Mouse (Mus musculus) embryonic fibroblast, embryonic 13.5 days (primary cell): Measurements from ENCODE around the gene Myg1. TPM values are rescaled to one million over a fixed set of nuclear protein-coding genes. Genes with fewer than 3 reads are reported as not detected.
"Not testable (repeated sequence)": the region's sequence is repeated elsewhere in the genome, so short reads cannot be mapped to it uniquely, and the experiment has no call there.

Experiments used
- H3K27ac ChIP-seq: 2 replicates; pipeline ENCODE4 v1.5.1; 2012; ENCODE audit warnings: low read length, control low read depth, inconsistent platforms; ENCODE audit not compliant: insufficient read depth
- H3K4me1 ChIP-seq: 2 replicates; pipeline ENCODE4 v1.6.1; 2011; ENCODE audit warnings: low read length; ENCODE audit not compliant: control insufficient read depth, insufficient read depth
- H3K4me3 ChIP-seq: 2 replicates; pipeline ENCODE4 v1.5.1; 2011; ENCODE audit warnings: mild to moderate bottlenecking, control low read depth, low read length; ENCODE audit not compliant: insufficient read depth
- CTCF ChIP-seq: IDR thresholded peaks from 2 replicates; pipeline ENCODE4 v1.5.1; 2011; ENCODE audit warnings: mild to moderate bottlenecking, control low read depth, low read length, moderate library complexity, borderline replicate concordance; ENCODE audit not compliant: insufficient read depth
- POLR2A ChIP-seq: IDR thresholded peaks from 2 replicates; pipeline ENCODE4 v1.6.1; 2011; ENCODE audit warnings: low read depth, mild to moderate bottlenecking, control low read depth, low read length, moderate library complexity
- polyA plus RNA-seq: library from polyadenylated mRNA; stranded (reverse); fragments of >200 nt; gene quantifications from 2 replicates; pipeline ENCODE4 v1.2.4, GENCODE M21; 2011; ENCODE audit warnings: low read depth; ENCODE audit not compliant: missing spikeins, insufficient read length

Myg1 gene
- polyA plus RNA-seq, 1 experiment: 42.8 TPM

DNA sequence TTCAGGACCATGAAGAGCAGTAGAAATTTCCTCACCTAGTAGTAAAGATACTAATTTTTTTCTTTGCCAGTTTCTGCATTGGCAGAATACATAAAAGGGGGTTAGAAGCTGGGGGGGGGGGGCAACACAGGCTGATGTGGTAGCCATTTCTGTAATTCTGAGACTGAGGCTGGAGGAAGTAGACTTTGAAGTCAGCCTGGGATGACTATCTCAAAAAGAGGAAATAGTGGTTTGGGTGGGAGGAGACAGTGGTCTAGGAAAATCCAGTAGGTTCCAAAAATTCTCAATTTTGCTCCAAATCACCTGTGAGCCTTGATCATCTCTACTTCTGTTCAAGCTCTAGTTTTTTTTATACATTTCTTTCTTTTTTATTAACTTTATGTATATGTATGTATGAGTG lies 20.0 kb upstream of the Myg1 start:
- H3K27ac ChIP-seq: no peak overlapping the region
- H3K4me3 ChIP-seq: no peak overlapping the region
- no peaks in the 10 kb centered on the region for H3K4me1 ChIP-seq
- TF ChIP-seq CTCF: no peak
- no peak for TF ChIP-seq POLR2A

DNA sequence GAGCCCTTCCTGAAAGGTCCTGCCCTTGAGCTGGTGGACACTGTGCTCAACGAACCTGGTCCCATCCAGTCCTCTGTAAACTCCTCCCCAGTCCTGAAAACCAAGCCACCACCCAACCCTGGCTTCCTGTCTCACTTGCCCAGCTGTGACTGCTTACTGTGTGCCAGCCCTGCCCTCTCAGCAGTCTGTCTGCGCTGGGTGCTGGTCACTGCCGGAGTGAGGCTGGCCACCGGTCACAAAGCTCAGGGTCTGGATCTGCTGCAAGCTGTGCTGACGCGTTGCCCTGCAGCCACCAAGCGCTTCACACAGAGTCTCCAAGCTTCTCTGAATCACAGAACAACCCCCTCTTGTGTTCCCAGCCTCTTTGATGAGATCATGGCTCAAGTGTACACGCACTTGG lies 16.2 kb upstream of the Myg1 start:
- TF ChIP-seq CTCF: no peak
- TF ChIP-seq POLR2A: no peak
- Histone ChIP-seq H3K4me3 (no peak overlapping the region), H3K27ac (no peak overlapping the region), H3K4me1 (no peaks in the 10 kb centered on the region)

DNA sequence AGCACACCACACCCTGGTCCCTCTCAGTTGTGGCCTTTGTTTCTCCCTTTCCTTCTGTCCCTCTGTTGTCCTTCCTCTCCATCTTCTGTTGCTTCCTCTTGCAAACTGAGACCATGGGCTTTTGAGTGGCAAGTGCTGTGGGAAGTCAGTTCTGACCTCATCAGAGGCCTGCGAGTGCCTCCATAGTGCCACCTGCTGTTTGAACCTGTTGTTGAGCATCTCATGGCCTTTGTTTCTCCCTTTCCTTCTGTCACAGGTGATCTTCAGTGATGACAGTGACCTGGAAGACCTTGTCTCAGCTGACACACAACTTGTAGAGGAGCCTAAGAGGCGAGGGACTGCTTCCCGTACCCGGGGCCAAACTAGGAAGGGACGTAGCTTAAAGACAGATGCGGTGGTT lies 15.2 kb upstream of the Myg1 start:
- no peak overlapping the region for H3K27ac ChIP-seq
- TF ChIP-seq POLR2A: no peak
- TF ChIP-seq CTCF: peak; percentile 74; the same call in 1 of the 2 replicates
- H3K4me1 ChIP-seq: no peaks in the 10 kb centered on the region
- no peak overlapping the region for H3K4me3 ChIP-seq

GRCm38 (mm10) chr15:102324654-102325473 lies 6.6 kb upstream of the Myg1 start:
- no peaks in the 10 kb centered on the region for H3K4me1 ChIP-seq
- no peak overlapping the region for H3K4me3 ChIP-seq
- no peak for TF ChIP-seq CTCF
- no peak for TF ChIP-seq POLR2A

GRCm38 (mm10) chr15:102326022-102326576 lies 5.4 kb upstream of the Myg1 start, which contains the start of gene Pfdn5:
TSS of gene Pfdn5 (plus strand) at chr15:102326116.
- Histone ChIP-seq H3K4me3 (peak within 1 kb of the TSS; percentile 86), H3K4me1 (no peaks in the 10 kb centered on the region), H3K27ac (peak within 1 kb of the TSS; percentile 73; the same call in 1 of the 2 replicates)
- TF ChIP-seq CTCF: no peak
- peak; percentile 70 for TF ChIP-seq POLR2A

More at GRCm38 (mm10) chr15:102324654-102325473, 6.6 kb upstream of the Myg1 start:
- H3K27ac ChIP-seq: no peak overlapping the region; the same call in 1 of the 2 replicates

DNA sequence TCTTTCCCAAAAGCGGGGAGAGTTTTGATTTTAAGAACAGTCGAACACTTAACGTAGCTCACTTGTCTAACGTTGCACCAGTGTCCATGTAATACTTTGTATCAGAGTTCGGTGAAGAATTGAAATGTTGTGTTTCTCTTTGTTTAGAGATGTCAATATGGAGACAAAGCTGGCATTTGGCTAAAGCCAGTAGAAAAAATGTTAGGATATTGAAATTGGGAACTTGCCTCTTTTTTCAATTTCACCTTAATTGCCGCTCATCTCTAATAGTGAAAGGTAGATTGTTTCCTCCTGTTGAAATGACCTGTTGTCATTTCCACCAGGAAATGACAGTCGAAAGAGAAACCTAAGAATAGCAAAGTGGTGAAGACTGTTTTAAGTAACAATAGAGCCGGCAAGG lies 4.6 kb upstream of the Myg1 start:
- H3K4me1 ChIP-seq: no peaks in the 10 kb centered on the region
- TF ChIP-seq POLR2A (no peak), CTCF (no peak)
- H3K27ac ChIP-seq: no peak overlapping the region
- H3K4me3 ChIP-seq: peak overlapping the region; percentile 86

GRCm38 (mm10) chr15:102335254-102335653 lies 3.7 kb downstream of the Myg1 start:
- Histone ChIP-seq H3K4me1 (0 out of 2 replicates have a peak, but pooled peaks cover 5% of the 10 kb centered on the region), H3K4me3 (no peak overlapping the region), H3K27ac (no peak overlapping the region)
- TF ChIP-seq POLR2A (no peak), CTCF (no peak)

- H3K4me1 ChIP-seq, H3K27ac ChIP-seq, H3K4me3 ChIP-seq: not testable (repeated sequence)
These were observed 4.4 kb downstream of the Myg1 start for GRCm38 (mm10) chr15:102335925-102336324.

DNA sequence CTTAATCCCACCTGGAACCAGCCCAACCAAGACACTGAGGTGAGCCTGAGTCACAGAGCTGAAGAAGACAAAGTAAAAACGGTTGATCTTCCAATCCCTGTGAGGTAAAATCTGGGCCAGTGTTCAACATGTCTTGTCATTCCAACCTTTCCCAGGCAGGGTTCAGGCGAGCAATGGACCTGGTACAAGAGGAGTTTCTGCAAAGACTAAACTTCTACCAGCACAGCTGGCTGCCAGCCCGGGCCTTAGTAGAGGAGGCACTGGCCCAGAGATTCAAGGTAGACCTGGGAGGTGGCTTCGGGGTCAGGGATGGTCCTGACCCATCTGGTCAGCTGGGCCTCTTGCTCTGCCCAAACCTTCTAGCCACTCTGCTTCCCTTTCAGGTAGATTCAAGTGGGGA lies 5.4 kb downstream of the Myg1 start:
- Histone ChIP-seq H3K27ac (no peak overlapping the region), H3K4me3 (no peak overlapping the region), H3K4me1 (0 out of 2 replicates have a peak, but pooled peaks cover 5% of the 10 kb centered on the region)
- no peak for TF ChIP-seq CTCF

- Histone ChIP-seq H3K4me3 (no peak overlapping the region), H3K27ac (no peak overlapping the region), H3K4me1 (no peaks in the 10 kb centered on the region)
- no peak for TF ChIP-seq POLR2A
- no peak for TF ChIP-seq CTCF
These were observed 8.1 kb downstream of the Myg1 start for GRCm38 (mm10) chr15:102339612-102340011.

DNA sequence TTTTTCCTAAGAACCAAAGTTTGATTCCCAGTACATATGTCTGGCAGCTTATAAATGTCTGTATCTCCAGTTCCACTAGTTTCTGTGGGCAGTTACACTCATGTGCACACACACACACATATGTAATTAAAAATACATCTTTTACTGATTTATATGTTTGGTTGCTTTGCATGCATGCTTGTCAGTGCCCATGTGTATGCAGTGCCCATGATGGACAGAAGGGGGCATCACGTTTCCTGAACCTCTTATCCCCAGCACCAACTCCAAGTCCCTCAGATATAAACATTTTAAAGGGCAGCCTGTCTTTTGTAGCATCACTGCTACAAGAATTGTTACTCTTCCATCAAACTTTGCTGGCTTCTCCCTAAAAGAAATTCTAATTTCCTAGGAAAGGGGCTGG lies 10.1 kb downstream of the Myg1 start:
- H3K4me3 ChIP-seq: no peak overlapping the region
- TF ChIP-seq POLR2A (no peak), CTCF (peak; percentile 78; the same call in 1 of the 2 replicates)
- H3K27ac ChIP-seq: no peak overlapping the region

More for the DNA sequence above, 10.1 kb downstream of the Myg1 start:
- no peaks in the 10 kb centered on the region for H3K4me1 ChIP-seq
